Mouse (Mus musculus) limb, embryonic 13.5 days (tissue): ENCODE data around the gene Chd9. TPM values are rescaled to one million over a fixed set of nuclear protein-coding genes. Genes with fewer than 3 reads are reported as not detected.
"Not testable (repeated sequence)": the region's sequence is repeated elsewhere in the genome, so short reads cannot be mapped to it uniquely, and the experiment has no call there.

ENCODE experiments used
- ATAC-seq: fragments of 200-750 bp; cut with Nextera tagmentation; 2 replicates; pipeline ENCODE4 v1.8.0; 2017; ENCODE audit warnings: low read depth, moderate number of reproducible peaks, moderate TSS enrichment; ENCODE audit not compliant: low FRiP score
- H3K27ac ChIP-seq: fragments of 300-500 bp; sonication (generic); 2 replicates; pipeline ENCODE4 v1.5.1; 2015; ENCODE audit warnings: inconsistent platforms, mild to moderate bottlenecking, moderate library complexity
- H3K27me3 ChIP-seq: fragments of 300-500 bp; sonication (generic); 2 replicates; pipeline ENCODE4 v1.6.1; 2015; ENCODE audit warnings: mild to moderate bottlenecking, inconsistent platforms
- H3K36me3 ChIP-seq: fragments of 300-500 bp; sonication (generic); 2 replicates; pipeline ENCODE4 v1.6.1; 2015; ENCODE audit warnings: inconsistent platforms, mild to moderate bottlenecking, moderate library complexity
- H3K4me1 ChIP-seq: fragments of 300-500 bp; sonication (generic); 2 replicates; pipeline ENCODE4 v1.6.1; 2015; ENCODE audit warnings: inconsistent platforms
- H3K4me2 ChIP-seq: fragments of 300-500 bp; sonication (generic); replicated peaks from 2 replicates; pipeline ENCODE4 v1.6.1; 2015; ENCODE audit warnings: inconsistent platforms, mild to moderate bottlenecking, moderate library complexity
- H3K4me3 ChIP-seq: fragments of 300-500 bp; sonication (generic); 2 replicates; pipeline ENCODE4 v1.5.1; 2015; ENCODE audit warnings: moderate library complexity, mild to moderate bottlenecking, inconsistent platforms
- H3K9ac ChIP-seq: fragments of 300-500 bp; sonication (generic); 2 replicates; pipeline ENCODE4 v1.6.1; 2015; ENCODE audit warnings: mild to moderate bottlenecking, inconsistent platforms
- H3K9me3 ChIP-seq: fragments of 300-500 bp; sonication (generic); 2 replicates; pipeline ENCODE4 v1.6.1; 2016; ENCODE audit warnings: inconsistent platforms
- WGBS: fragments of 180-500 bp; shearing (Covaris S2); methylation state at CpG from one replicate; pipeline ENCODE4 v1.1.7; 2015; 5-methylcytosine and 5-hydroxymethylcytosine counted together
- polyA plus RNA-seq: library from polyadenylated mRNA; unstranded; fragments of >200 nt; fragmentation: Nextera tagmentation; extraction: Ambion mirVana; gene quantifications from 2 replicates; pipeline ENCODE4 v1.2.1, GENCODE M21; 2015

Chd9 gene
- polyA plus RNA-seq, 1 experiment from 2014 or later: 108 TPM

- Histone ChIP-seq H3K9me3 (no peaks in the 10 kb centered on the region), H3K4me2 (no peak overlapping the region), H3K9ac (no peak overlapping the region), H3K27me3 (no peaks in the 10 kb centered on the region), H3K36me3 (no peaks in the 10 kb centered on the region), H3K4me3 (no peak overlapping the region), H3K4me1 (peaks cover 32% of the 10 kb centered on the region), H3K27ac (no peak overlapping the region)
- 74% methylated on average over 6 of the region's 6 CpGs for WGBS
- ATAC-seq: no peak
Observed at GRCm38 (mm10) chr8:90878551-90878950, 50.4 kb downstream of the Chd9 start.

GRCm38 (mm10) chr8:90880041-90880440 is 51.9 kb downstream of the Chd9 start:
- no peak overlapping the region for H3K27ac ChIP-seq
- ATAC-seq: no peak
- peaks cover 32% of the 10 kb centered on the region for H3K4me1 ChIP-seq
- H3K36me3 ChIP-seq: no peaks in the 10 kb centered on the region
- no peak overlapping the region for H3K9ac ChIP-seq
- H3K4me2 ChIP-seq: no peak overlapping the region
- WGBS: 76% methylated on average over 4 of the region's 4 CpGs
- H3K4me3 ChIP-seq: no peak overlapping the region
- no peaks in the 10 kb centered on the region for H3K9me3 ChIP-seq
- H3K27me3 ChIP-seq: no peaks in the 10 kb centered on the region

GRCm38 (mm10) chr8:90881181-90881580 is 53.0 kb downstream of the Chd9 start:
- H3K4me3 ChIP-seq: no peak overlapping the region
- ATAC-seq: no peak
- no peak overlapping the region for H3K27ac ChIP-seq

GRCm38 (mm10) chr8:90882088-90882691 is 54.0 kb downstream of the Chd9 start:
- Histone ChIP-seq H3K27me3 (no peaks in the 10 kb centered on the region), H3K4me2 (no peak overlapping the region), H3K27ac (no peak overlapping the region), H3K4me1 (peaks cover 15% of the 10 kb centered on the region), H3K9ac (no peak overlapping the region), H3K9me3 (no peaks in the 10 kb centered on the region), H3K36me3 (no peaks in the 10 kb centered on the region), H3K4me3 (no peak overlapping the region)
- ATAC-seq: no peak
- 83% methylated on average over 16 of the region's 16 CpGs for WGBS

More at GRCm38 (mm10) chr8:90881181-90881580, 53.0 kb downstream of the Chd9 start:
- H3K9ac ChIP-seq: no peak overlapping the region
- H3K9me3 ChIP-seq: no peaks in the 10 kb centered on the region
- WGBS: 80% methylated on average over 5 of the region's 5 CpGs
- no peak overlapping the region for H3K4me2 ChIP-seq
- H3K27me3 ChIP-seq: no peaks in the 10 kb centered on the region
- H3K36me3 ChIP-seq: no peaks in the 10 kb centered on the region
- peaks cover 25% of the 10 kb centered on the region for H3K4me1 ChIP-seq

- peak overlapping the region; percentile 36; the same call in 1 of the 2 replicates for H3K4me2 ChIP-seq
- no peaks in the 10 kb centered on the region for H3K36me3 ChIP-seq
- no peak overlapping the region for H3K9ac ChIP-seq
- no peaks in the 10 kb centered on the region for H3K27me3 ChIP-seq
- WGBS: 62% methylated on average over 2 of the region's 2 CpGs
- ATAC-seq: no peak; the same call in 1 of the 2 replicates
- no peaks in the 10 kb centered on the region for H3K4me1 ChIP-seq
- no peak overlapping the region; the same call in 1 of the 2 replicates for H3K4me3 ChIP-seq
- no peaks in the 10 kb centered on the region for H3K9me3 ChIP-seq
- peak overlapping the region; percentile 39; the same call in 1 of the 2 replicates for H3K27ac ChIP-seq
Observed at GRCm38 (mm10) chr8:90885671-90886368, 57.7 kb downstream of the Chd9 start.

- H3K4me2 ChIP-seq: peak overlapping the region; percentile 36; the same call in 1 of the 2 replicates
- H3K36me3 ChIP-seq, H3K4me1 ChIP-seq, H3K9me3 ChIP-seq, H3K27me3 ChIP-seq, H3K9ac ChIP-seq, H3K27ac ChIP-seq, H3K4me3 ChIP-seq, ATAC-seq: not testable (repeated sequence)
- whole genome bisulfite sequencing: no CpG with 5 or more reads among the region's 15 CpGs
Observed at GRCm38 (mm10) chr8:90886369-90886712, 58.2 kb downstream of the Chd9 start.

GRCm38 (mm10) chr8:90887328-90887727 is 59.2 kb downstream of the Chd9 start:
- no CpG with 5 or more reads among the region's 20 CpGs for WGBS
- ATAC-seq, H3K4me2 ChIP-seq, H3K9me3 ChIP-seq, H3K27ac ChIP-seq, H3K36me3 ChIP-seq, H3K27me3 ChIP-seq, H3K9ac ChIP-seq, H3K4me1 ChIP-seq: not testable (repeated sequence)
- peak overlapping the region; percentile 41 for H3K4me3 ChIP-seq

- H3K4me3 ChIP-seq: no peak overlapping the region
- 92% methylated on average over 8 of the region's 8 CpGs for whole genome bisulfite sequencing
- H3K27ac ChIP-seq: no peak overlapping the region; the same call in 1 of the 2 replicates
- no peak for ATAC-seq
- no peaks in the 10 kb centered on the region for H3K9me3 ChIP-seq
- H3K36me3 ChIP-seq: peaks cover 16% of the 10 kb centered on the region
- H3K4me1 ChIP-seq: peaks cover 17% of the 10 kb centered on the region
- H3K9ac ChIP-seq: no peak overlapping the region
- no peaks in the 10 kb centered on the region for H3K27me3 ChIP-seq
- H3K4me2 ChIP-seq: no peak overlapping the region
Observed at GRCm38 (mm10) chr8:90891872-90892578, 63.9 kb downstream of the Chd9 start.

- no peak overlapping the region for H3K4me3 ChIP-seq
- H3K27me3 ChIP-seq: no peaks in the 10 kb centered on the region
- H3K4me1 ChIP-seq: peaks cover 17% of the 10 kb centered on the region
- H3K4me2 ChIP-seq: no peak overlapping the region
- H3K9ac ChIP-seq: no peak overlapping the region
- no peak overlapping the region; the same call in 1 of the 2 replicates for H3K27ac ChIP-seq
- H3K9me3 ChIP-seq: no peaks in the 10 kb centered on the region
- peaks cover 16% of the 10 kb centered on the region for H3K36me3 ChIP-seq
- ATAC-seq: no peak
- WGBS: 84% methylated on average over 5 of the region's 5 CpGs
Observed at GRCm38 (mm10) chr8:90892579-90892919, 64.4 kb downstream of the Chd9 start.

- peaks cover 23% of the 10 kb centered on the region for H3K4me1 ChIP-seq
- peak overlapping the region; percentile 86 for H3K27ac ChIP-seq
- H3K4me2 ChIP-seq: peak overlapping the region; percentile 38
- H3K9ac ChIP-seq: peak overlapping the region; percentile 54; the same call in 1 of the 2 replicates
- ATAC-seq: 0 out of 2 replicates have a peak, but pooled peaks have one; percentile 54
- no peaks in the 10 kb centered on the region for H3K9me3 ChIP-seq
- no peak overlapping the region for H3K4me3 ChIP-seq
- WGBS: 44% methylated on average over 14 of the region's 14 CpGs
- peaks cover 16% of the 10 kb centered on the region for H3K36me3 ChIP-seq
- no peaks in the 10 kb centered on the region for H3K27me3 ChIP-seq
Observed at GRCm38 (mm10) chr8:90894231-90894914, 66.2 kb downstream of the Chd9 start.

GRCm38 (mm10) chr8:90897343-90897742 is 69.2 kb downstream of the Chd9 start:
- no peak for ATAC-seq
- 72% methylated on average over 5 of the region's 5 CpGs for WGBS

GRCm38 (mm10) chr8:90898578-90898977 is 70.4 kb downstream of the Chd9 start:
- Histone ChIP-seq H3K4me3 (no peak overlapping the region), H3K27ac (no peak overlapping the region), H3K36me3 (no peaks in the 10 kb centered on the region), H3K9ac (no peak overlapping the region), H3K27me3 (no peaks in the 10 kb centered on the region), H3K4me2 (no peak overlapping the region), H3K4me1 (peaks cover 19% of the 10 kb centered on the region), H3K9me3 (no peaks in the 10 kb centered on the region)
- WGBS: 40% methylated on average over 6 of the region's 6 CpGs
- ATAC-seq: no peak

More at GRCm38 (mm10) chr8:90897343-90897742, 69.2 kb downstream of the Chd9 start:
- H3K27ac ChIP-seq: no peak overlapping the region
- peaks cover 10% of the 10 kb centered on the region for H3K36me3 ChIP-seq
- no peak overlapping the region for H3K4me2 ChIP-seq
- no peaks in the 10 kb centered on the region for H3K27me3 ChIP-seq
- H3K9ac ChIP-seq: no peak overlapping the region
- no peak overlapping the region for H3K4me3 ChIP-seq
- no peaks in the 10 kb centered on the region for H3K9me3 ChIP-seq
- H3K4me1 ChIP-seq: peaks cover 22% of the 10 kb centered on the region
